Mouse (Mus musculus) heart, embryonic 15.5 days (tissue): Measurements from ENCODE around the gene C1qtnf7. TPM values are rescaled to one million over a fixed set of nuclear protein-coding genes. Genes with fewer than 3 reads are reported as not detected.
A peak's percentile ranks its signal among the peaks of the same experiment; 100 is the strongest.

Experiments used
- ATAC-seq: fragments of 200-750 bp; cut with Nextera tagmentation; replicated peaks from 2 replicates; pipeline ENCODE4 v1.8.0; 2017; ENCODE audit warnings: low read depth, moderate TSS enrichment; ENCODE audit not compliant: insufficient number of reproducible peaks, insufficient read depth, low FRiP score
- H3K27ac ChIP-seq: fragments of 300-500 bp; sonication (generic); 2 replicates; pipeline ENCODE4 v1.5.1; 2015; ENCODE audit warnings: mild to moderate bottlenecking, inconsistent platforms
- H3K27me3 ChIP-seq: fragments of 300-500 bp; sonication (generic); 2 replicates; pipeline ENCODE4 v1.6.1; 2015; ENCODE audit warnings: inconsistent platforms
- H3K36me3 ChIP-seq: fragments of 300-500 bp; sonication (generic); 2 replicates; pipeline ENCODE4 v1.6.1; 2015; ENCODE audit warnings: mild to moderate bottlenecking, inconsistent platforms
- H3K4me1 ChIP-seq: fragments of 300-500 bp; sonication (generic); replicated peaks from 2 replicates; pipeline ENCODE4 v1.6.1; 2015; ENCODE audit warnings: inconsistent platforms
- H3K4me2 ChIP-seq: fragments of 300-500 bp; sonication (generic); 2 replicates; pipeline ENCODE4 v1.6.1; 2015; ENCODE audit warnings: inconsistent platforms, mild to moderate bottlenecking, moderate library complexity
- H3K4me3 ChIP-seq: fragments of 300-500 bp; sonication (generic); 2 replicates; pipeline ENCODE4 v1.5.1; 2015; ENCODE audit warnings: mild to moderate bottlenecking, inconsistent platforms
- H3K9ac ChIP-seq: fragments of 300-500 bp; sonication (generic); 2 replicates; pipeline ENCODE4 v1.6.1; 2015; ENCODE audit warnings: mild to moderate bottlenecking, inconsistent platforms
- H3K9me3 ChIP-seq: fragments of 300-500 bp; sonication (generic); replicated peaks from 2 replicates; pipeline ENCODE4 v1.6.1; 2016; ENCODE audit warnings: inconsistent platforms
- WGBS: fragments of 180-500 bp; shearing (Covaris S2); methylation state at CpG from one replicate; pipeline ENCODE4 v1.1.7; 2015; ENCODE audit warnings: mixed read lengths; 5-methylcytosine and 5-hydroxymethylcytosine counted together
- polyA plus RNA-seq: library from polyadenylated mRNA; unstranded; fragments of >200 nt; fragmentation: Nextera tagmentation; extraction: Ambion mirVana; gene quantifications from 2 replicates; pipeline ENCODE4 v1.2.1, GENCODE M21; 2015

The C1qtnf7 gene
- polyA plus RNA-seq, 1 experiment from 2014 or later = 7.1 TPM

DNA sequence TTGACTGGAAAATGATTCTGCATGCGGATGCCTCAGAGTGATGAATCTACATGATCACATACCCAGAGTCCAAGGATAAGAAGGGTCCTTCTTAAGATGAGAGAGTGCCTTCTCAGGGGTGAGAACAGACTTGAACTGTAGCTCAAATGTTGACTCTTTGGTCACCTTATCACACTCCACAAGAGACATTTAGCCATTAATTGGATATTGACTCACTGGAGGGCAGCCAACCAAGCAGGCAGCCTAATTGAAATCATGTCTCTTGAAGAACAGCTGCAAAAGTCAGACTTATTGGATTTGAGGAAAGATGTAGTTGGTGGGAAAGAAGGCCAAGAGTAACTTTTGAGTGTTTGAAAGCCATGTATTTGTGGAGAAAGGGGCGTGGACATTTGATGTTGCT lies 4.2 kb upstream of the C1qtnf7 start:
- Histone ChIP-seq H3K4me3 (no peak overlapping the region), H3K27ac (no peak overlapping the region), H3K27me3 (no peaks in the 10 kb centered on the region), H3K9me3 (no peaks in the 10 kb centered on the region), H3K36me3 (no peaks in the 10 kb centered on the region), H3K4me1 (no peaks in the 10 kb centered on the region), H3K4me2 (no peak overlapping the region), H3K9ac (no peak overlapping the region)
- ATAC-seq = no peak
- 83% methylated on average over 2 of the region's 2 CpGs for WGBS

DNA sequence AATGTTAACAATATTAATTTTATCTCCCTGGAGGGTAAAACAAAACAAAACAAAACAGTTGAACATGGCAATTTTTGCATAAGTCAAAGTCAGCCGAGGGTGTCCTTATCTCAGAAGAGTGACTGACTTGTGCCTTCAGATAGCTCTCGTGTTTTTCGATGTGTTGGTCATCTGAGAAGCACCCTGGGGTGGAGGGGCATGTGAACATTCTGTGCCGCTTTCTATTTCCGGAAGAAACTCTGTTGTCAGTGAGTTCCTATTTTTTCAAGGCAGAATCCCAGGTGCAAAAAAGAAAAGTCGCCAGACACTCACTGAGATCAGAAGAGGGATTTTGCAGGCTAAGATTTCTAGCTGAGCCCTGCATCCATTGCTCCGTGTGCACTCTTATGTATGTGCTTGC lies 1.2 kb downstream of the C1qtnf7 start:
- 23% methylated on average over 7 of the region's 7 CpGs for WGBS
- Histone ChIP-seq H3K36me3 (no peaks in the 10 kb centered on the region), H3K9me3 (no peaks in the 10 kb centered on the region), H3K27ac (no peak overlapping the region), H3K4me3 (peak overlapping the region; percentile 33), H3K27me3 (no peaks in the 10 kb centered on the region), H3K4me1 (no peaks in the 10 kb centered on the region), H3K4me2 (peak overlapping the region; percentile 42), H3K9ac (0 out of 2 replicates have a peak overlapping the region, but pooled peaks have one; percentile 8)
- ATAC-seq = no peak

DNA sequence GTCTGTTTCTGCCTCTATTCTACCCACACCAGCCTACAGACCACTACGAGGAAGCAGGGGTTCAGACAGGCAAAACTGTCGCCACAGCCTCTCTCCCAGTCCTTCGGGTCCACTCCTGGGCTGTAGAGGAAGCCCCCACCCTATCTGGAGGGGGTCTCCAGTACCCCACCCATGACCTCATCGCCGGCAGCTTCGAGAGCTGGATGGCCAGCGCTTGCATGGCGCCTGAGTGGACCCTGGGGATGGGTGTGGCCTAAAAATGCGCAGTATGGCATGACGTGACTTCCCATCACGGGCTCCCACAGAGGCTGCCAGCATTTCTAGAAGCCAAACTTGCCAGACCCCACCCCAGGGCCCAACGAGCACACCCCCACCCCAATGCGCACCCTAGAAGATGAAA lies 2.0 kb downstream of the C1qtnf7 start:
- Histone ChIP-seq H3K4me3 (peak overlapping the region; percentile 33; the same call in 1 of the 2 replicates), H3K4me1 (no peaks in the 10 kb centered on the region), H3K9me3 (no peaks in the 10 kb centered on the region), H3K4me2 (peak overlapping the region; percentile 42), H3K27me3 (no peaks in the 10 kb centered on the region), H3K9ac (no peak overlapping the region), H3K27ac (no peak overlapping the region), H3K36me3 (no peaks in the 10 kb centered on the region)
- ATAC-seq = no peak
- WGBS = 74% methylated on average over 13 of the region's 13 CpGs

- no peaks in the 10 kb centered on the region for H3K4me1 ChIP-seq
- no peak for ATAC-seq
- H3K27ac ChIP-seq = no peak overlapping the region
These were observed 4.6 kb downstream of the C1qtnf7 start for GRCm38 (mm10) chr5:43519905-43520304.

GRCm38 (mm10) chr5:43521369-43521768 lies 6.0 kb downstream of the C1qtnf7 start:
- H3K4me1 ChIP-seq = no peaks in the 10 kb centered on the region
- H3K27ac ChIP-seq = no peak overlapping the region
- H3K9ac ChIP-seq = no peak overlapping the region
- H3K4me3 ChIP-seq = no peak overlapping the region
- H3K4me2 ChIP-seq = no peak overlapping the region
- no peak for ATAC-seq
- no peaks in the 10 kb centered on the region for H3K9me3 ChIP-seq
- H3K27me3 ChIP-seq = no peaks in the 10 kb centered on the region
- no peaks in the 10 kb centered on the region for H3K36me3 ChIP-seq
- 76% methylated on average over 7 of the region's 7 CpGs for WGBS

More at GRCm38 (mm10) chr5:43519905-43520304, 4.6 kb downstream of the C1qtnf7 start:
- no peak overlapping the region for H3K4me3 ChIP-seq
- H3K4me2 ChIP-seq = no peak overlapping the region
- no peaks in the 10 kb centered on the region for H3K9me3 ChIP-seq
- no peaks in the 10 kb centered on the region for H3K36me3 ChIP-seq
- H3K27me3 ChIP-seq = no peaks in the 10 kb centered on the region
- H3K9ac ChIP-seq = no peak overlapping the region
- 61% methylated on average over 2 of the region's 2 CpGs for WGBS

DNA sequence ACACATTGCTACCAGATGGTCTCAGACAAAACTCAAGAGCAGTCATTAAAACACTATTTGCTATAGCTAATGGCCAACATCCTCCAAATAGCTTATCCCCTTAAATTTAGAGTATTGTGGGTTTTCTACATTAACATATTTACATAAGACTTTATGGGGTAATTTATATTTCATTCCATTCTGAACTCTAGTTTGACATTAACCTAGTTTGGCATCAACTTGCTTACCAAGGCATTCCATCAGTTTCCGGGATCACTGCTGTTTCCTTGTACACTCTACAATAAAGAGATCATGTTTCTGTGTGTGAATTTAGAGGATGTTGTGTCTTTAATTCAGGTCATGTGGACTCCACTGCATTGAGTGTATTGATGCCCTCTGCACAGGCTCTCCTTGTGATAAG lies 7.5 kb downstream of the C1qtnf7 start:
- no peak overlapping the region for H3K27ac ChIP-seq
- no peak overlapping the region for H3K4me3 ChIP-seq
- 75% methylated on average over 1 of the region's 1 CpGs for WGBS
- no peaks in the 10 kb centered on the region for H3K9me3 ChIP-seq
- no peak for ATAC-seq
- no peaks in the 10 kb centered on the region for H3K27me3 ChIP-seq
- H3K36me3 ChIP-seq = no peaks in the 10 kb centered on the region
- no peaks in the 10 kb centered on the region for H3K4me1 ChIP-seq
- no peak overlapping the region for H3K4me2 ChIP-seq
- H3K9ac ChIP-seq = no peak overlapping the region

DNA sequence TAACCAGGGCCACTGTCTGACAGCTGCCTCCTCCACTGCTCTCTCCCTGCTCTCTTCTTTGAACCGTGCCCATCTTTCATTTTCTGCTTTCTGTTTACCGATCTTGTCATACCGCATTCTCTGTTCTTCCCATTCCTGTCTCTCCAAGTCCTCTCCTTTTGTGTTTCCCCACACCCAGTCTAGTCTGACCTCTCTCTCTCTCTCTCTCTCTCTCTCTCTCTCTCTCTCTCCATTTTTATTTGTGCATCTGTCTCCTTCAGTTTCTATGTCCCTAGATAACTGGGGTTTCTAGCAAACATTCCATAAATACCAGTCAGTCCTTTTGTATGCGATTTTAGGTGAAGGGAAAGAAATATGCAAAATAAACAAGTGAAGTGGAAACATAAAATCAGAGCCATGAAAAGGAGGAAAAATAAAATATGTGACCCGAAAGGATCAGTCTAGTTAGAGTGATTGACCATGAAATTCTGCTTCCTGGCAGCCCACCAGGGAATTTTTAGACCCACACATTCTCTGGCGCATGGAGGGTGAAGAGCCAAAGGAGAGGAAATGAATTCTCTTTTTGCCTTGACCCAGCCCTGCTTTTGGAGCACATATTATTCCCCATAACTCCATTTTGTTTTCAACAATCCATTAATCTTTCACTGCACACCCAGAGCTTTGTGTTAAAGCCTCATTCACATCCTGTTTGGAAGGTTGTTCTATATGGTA lies 11.7 kb downstream of the C1qtnf7 start:
- 52% methylated on average over 6 of the region's 6 CpGs for WGBS
- Histone ChIP-seq H3K9me3 (no peaks in the 10 kb centered on the region), H3K27me3 (no peaks in the 10 kb centered on the region), H3K4me2 (no peak overlapping the region), H3K4me3 (no peak overlapping the region), H3K36me3 (no peaks in the 10 kb centered on the region), H3K27ac (no peak overlapping the region), H3K4me1 (no peaks in the 10 kb centered on the region), H3K9ac (no peak overlapping the region)
- no peak for ATAC-seq

DNA sequence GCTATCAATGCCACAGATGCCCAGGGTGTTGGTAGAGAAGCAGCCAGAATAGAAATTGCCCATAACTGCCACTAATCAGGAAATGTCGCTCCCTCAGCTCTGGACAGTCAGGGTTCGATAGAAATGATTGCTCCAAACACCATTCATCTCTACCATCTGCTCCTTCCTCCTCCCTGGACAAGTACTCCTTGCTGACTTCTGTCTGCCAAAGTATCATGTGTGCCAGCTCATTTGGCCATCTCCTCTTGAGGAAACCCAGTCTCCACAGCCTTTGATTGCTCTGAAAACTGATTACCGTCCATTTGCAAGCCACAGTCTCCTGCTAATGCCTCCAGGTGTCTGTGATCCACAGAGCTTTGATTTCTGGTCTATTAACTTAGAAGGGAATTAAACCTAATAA lies 14.8 kb downstream of the C1qtnf7 start:
- Histone ChIP-seq H3K27ac (no peak overlapping the region), H3K4me3 (no peak overlapping the region), H3K4me2 (no peak overlapping the region), H3K9me3 (no peaks in the 10 kb centered on the region), H3K36me3 (no peaks in the 10 kb centered on the region), H3K9ac (no peak overlapping the region), H3K27me3 (no peaks in the 10 kb centered on the region), H3K4me1 (no peaks in the 10 kb centered on the region)
- no peak; the same call in 1 of the 2 replicates for ATAC-seq
- WGBS = 80% methylated on average over 3 of the region's 3 CpGs

DNA sequence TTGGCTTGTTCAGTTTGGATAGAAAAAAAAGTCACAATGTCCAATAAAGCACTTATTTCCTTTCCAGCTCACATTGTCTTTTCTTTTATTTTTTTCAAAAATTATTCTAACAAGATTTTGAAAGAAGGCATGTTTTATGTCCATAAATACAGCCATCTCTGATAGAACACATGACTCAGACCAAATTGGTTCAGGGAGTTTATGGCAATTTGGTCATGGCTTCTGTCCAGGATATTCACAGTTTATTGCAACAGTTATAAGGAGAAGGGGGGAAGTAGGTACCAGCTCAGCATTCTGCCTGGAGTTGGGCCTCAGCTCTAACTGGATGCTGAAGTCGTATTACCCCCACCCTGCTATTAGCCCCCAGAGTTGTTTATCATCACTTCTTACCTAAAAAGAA lies 15.5 kb downstream of the C1qtnf7 start:
- no peak for ATAC-seq
- Histone ChIP-seq H3K9me3 (no peaks in the 10 kb centered on the region), H3K4me2 (no peak overlapping the region), H3K27me3 (no peaks in the 10 kb centered on the region), H3K9ac (no peak overlapping the region), H3K36me3 (no peaks in the 10 kb centered on the region), H3K4me1 (no peaks in the 10 kb centered on the region), H3K4me3 (no peak overlapping the region), H3K27ac (no peak overlapping the region)
- WGBS = 68% methylated on average over 1 of the region's 1 CpGs

DNA sequence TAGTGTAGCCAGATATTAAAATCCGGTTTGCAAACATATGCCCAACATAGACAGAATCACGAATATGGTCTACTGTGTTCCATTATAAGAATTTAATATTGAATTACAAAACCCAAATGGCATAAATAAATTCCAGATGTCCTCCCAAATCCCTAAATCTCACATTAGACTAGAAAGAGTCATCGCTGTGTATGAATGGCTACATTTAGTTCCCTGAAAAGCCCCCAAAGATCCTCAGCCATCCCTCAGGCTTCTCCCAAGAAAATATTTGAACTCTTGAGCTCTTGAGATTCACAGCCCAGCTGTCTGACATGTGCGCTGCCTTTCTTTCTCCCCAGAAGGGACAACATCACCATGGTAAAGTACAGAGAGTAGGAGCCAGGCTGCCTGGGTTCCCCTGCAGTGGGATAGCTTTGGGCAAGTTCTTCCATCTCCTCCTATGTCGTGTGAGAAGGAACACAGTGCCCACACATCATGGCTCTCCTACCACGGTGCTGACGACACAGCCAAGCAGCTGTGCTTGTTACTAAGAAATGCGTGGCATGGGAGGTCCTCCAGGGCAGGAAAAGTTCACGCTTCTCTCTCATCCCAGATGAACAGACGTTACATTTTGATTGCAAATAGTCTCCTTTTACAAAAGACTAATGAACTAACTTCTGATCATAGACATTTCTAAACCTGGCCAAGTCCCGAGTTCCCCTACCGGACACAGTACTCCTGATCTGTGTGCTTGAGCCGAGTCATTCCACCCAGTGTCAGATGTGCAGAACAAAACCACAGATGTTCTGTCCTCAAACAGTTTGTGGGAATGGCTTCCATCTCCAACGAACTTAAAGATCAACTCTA lies 23.2 kb downstream of the C1qtnf7 start:
- WGBS = 71% methylated on average over 14 of the region's 14 CpGs
- H3K36me3 ChIP-seq = no peaks in the 10 kb centered on the region
- H3K27ac ChIP-seq = no peak overlapping the region
- H3K4me3 ChIP-seq = no peak overlapping the region
- H3K4me1 ChIP-seq = no peaks in the 10 kb centered on the region
- no peak overlapping the region for H3K4me2 ChIP-seq
- no peak overlapping the region for H3K9ac ChIP-seq
- H3K9me3 ChIP-seq = no peaks in the 10 kb centered on the region
- H3K27me3 ChIP-seq = no peaks in the 10 kb centered on the region
- ATAC-seq = no peak

GRCm38 (mm10) chr5:43539168-43539516 lies 23.8 kb downstream of the C1qtnf7 start:
- H3K4me2 ChIP-seq = no peak overlapping the region
- WGBS = 56% methylated on average over 3 of the region's 3 CpGs
- no peak overlapping the region for H3K9ac ChIP-seq
- no peaks in the 10 kb centered on the region for H3K9me3 ChIP-seq
- H3K27me3 ChIP-seq = no peaks in the 10 kb centered on the region
- no peak for ATAC-seq
- no peaks in the 10 kb centered on the region for H3K36me3 ChIP-seq
- H3K27ac ChIP-seq = no peak overlapping the region
- no peaks in the 10 kb centered on the region for H3K4me1 ChIP-seq
- H3K4me3 ChIP-seq = no peak overlapping the region

GRCm38 (mm10) chr5:43539871-43540270 lies 24.5 kb downstream of the C1qtnf7 start:
- no peak overlapping the region for H3K4me2 ChIP-seq
- H3K9ac ChIP-seq = no peak overlapping the region

More at GRCm38 (mm10) chr5:43539871-43540270, 24.5 kb downstream of the C1qtnf7 start:
- no peaks in the 10 kb centered on the region for H3K27me3 ChIP-seq
- H3K4me1 ChIP-seq = no peaks in the 10 kb centered on the region
- H3K36me3 ChIP-seq = no peaks in the 10 kb centered on the region
- no peak overlapping the region for H3K27ac ChIP-seq
- H3K4me3 ChIP-seq = no peak overlapping the region
- ATAC-seq = no peak
- no peaks in the 10 kb centered on the region for H3K9me3 ChIP-seq
